Mouse (Mus musculus): Measurements from ENCODE around the gene Hmgb3.

The Hmgb3 gene

GRCm38 (mm10) chrX:71589181-71589580 lies 33.5 kb downstream of the Hmgb3 start:
- DNase-seq (ENCODE audit: low read depth, low spot score), result no peak

GRCm38 (mm10) chrX:71601052-71601611 lies 45.4 kb downstream of the Hmgb3 start:
- peak; percentile 25 for DNase-seq (ENCODE audit: low read depth, low spot score)
